Mouse (Mus musculus) B cell, adult 2 months (primary cell): ENCODE measurements around the gene Nrp2.
A peak's percentile ranks its signal among the peaks of the same experiment; 100 is the strongest.

Experiments used
- DNase-seq, 2 experiments: peaks; one replicate each; pipeline ENCODE4 v3.0.0; 2022

Nrp2 gene

DNA sequence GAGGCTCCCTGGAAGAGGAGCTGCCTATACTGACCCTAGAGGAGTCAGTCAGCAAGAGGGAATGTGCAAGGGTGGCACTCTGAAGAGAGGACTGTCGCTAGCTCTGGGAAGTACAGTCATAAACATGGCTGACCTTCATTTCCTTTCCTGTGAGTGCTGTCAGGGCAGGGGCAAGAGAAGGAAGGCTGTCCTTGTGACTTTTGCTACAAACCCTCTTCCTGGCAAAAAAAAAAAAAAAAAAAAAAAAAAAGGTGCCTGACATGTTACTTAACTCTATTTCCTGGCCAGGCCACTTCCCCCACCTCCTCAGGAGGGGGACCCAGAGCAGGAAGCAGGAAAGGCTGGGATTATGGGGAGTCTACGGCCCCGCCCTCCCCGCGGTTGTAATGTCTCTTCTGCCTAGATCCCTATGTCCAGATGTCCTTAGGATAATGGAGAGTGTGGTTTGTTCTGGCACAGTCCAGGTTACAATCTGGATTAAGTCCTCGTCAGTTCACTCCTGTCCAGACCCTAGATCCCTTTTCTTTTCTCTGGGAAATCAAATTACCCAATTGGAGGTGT is 21.5 kb downstream of the Nrp2 start:
- no peak for DNase-seq

DNA sequence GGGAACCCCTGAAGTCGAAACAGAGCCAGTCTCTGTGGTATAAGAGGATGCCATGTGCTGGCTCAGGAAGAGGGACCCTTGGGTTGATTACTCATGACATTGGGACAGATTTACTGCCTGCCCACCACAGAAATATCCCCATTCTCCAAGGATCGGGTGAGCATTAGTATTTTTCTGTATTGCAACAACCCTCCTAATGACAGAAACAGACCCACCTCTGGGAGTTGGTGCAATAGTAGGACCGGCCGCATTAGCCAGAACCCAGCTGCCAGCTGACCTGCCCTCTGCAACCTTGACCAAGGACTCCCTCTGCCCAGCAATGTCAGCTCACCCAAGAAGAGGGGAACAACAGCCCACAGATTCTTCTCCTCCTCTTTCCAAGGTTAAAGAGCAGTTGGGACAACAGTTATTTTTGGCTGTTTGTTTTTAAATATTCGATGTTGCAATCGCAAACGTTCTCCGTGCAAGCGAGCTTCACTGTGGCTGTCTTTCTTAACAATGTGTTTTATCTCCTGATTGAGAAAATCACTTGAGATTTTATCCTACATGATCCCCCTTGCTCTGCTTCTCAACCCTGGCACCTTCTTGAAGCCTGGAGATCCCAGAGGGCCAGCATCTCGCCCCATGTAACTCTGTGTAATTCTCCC is 22.1 kb downstream of the Nrp2 start:
- DNase-seq, result no peak

DNA sequence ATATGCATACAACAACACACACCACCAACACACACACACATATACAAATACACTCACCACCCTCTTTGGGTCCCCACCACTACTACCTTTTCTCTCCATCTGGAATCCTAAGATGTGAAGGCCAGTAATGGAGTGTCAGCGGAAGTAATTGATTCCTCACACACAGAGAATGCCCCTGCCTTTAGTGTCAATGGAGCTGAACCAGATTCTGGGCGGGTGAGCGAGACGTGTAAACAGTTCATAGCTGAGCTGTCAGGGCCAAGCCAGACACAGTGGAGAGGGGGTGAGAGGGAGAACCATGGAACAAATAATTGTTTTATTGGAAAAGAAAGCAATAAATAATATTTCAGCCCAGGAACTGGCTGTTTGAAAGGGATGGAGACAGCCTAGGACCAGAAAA is 24.1 kb downstream of the Nrp2 start:
- no peak for DNase-seq

- DNase-seq, result no peak
Observed at GRCm38 (mm10) chr1:62728421-62728820, 25.3 kb downstream of the Nrp2 start.

DNA sequence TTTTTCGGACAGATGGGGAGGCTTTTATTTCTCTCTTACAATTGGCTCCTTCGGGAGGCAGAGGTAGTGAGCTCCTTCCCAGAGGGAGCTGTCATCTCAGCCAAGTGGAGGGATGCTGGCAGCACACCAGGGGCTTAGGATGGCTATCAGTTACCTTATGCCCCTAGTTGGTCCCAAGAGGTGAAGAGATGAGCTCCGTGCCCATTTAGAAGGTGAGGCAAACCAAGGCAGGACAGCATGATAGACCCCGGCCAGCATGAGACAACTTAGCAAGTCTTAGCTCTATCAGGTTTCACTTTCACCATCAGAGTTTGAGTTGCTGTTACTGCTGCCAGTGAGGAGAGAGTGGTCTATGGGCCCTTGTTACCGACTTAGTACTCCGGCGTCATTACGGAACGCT is 25.8 kb downstream of the Nrp2 start:
- no peak for DNase-seq

DNA sequence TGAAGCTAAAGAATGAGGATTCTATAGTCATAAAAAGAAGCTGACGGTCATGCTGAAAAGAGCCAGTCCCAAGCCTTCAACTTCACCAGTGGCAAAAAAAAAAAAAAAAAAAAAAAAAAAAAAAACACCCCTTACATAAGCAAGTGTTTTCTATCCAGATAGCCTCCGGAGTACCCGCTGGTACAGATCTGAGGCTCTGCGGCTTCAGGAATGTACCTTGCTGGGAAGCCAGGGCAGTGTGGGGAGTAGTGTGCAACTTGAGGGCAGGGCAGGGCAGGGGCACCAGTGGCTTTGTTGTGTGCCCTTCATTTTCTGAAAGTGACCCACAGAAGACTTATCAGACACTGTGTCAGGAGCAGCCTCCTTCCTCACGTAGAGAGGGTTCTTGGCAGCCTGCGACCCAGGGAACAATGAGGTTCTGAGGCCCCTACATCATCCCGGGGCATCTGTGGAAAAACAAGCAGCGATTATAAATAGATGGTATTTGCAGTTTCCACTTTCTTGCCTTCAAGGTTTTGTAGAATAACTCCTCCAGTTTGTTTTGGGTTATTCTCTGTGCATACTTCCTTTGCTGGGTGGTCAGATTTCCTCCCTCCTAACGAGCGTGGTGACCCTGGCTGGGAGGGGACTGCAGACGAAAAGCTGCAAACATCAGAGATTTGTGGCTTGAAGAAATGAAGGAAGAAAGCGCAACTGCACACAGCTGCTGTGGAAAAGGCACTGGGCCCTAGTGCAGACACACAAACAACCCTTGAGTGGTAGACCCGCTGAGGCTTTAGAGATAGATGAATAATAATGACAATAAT is 26.5 kb downstream of the Nrp2 start:
- DNase-seq, result no peak

DNA sequence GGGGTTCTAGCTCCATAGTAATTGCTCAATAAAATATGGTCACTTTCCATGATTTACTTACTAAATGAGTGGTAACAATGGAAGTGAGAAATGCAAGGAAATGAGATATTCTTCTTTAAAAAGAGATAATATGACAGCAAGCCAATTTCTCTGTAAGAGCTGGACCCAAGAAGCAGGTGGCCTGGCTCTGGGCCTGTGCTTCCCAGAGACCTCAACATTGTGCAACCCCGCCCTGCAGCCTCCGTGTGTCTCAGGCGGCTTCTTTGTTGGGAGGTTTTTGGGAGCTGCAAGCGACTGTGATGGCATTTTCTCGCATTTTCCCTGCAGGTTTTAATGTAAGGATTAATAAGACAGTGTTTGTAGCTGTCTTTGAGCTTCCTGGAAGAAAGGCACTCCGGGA is 29.0 kb downstream of the Nrp2 start:
- DNase-seq, result no peak

- no peak for DNase-seq
Observed at GRCm38 (mm10) chr1:62734420-62734931, 31.4 kb downstream of the Nrp2 start.

GRCm38 (mm10) chr1:62734980-62735379 is 31.9 kb downstream of the Nrp2 start:
- DNase-seq, result no peak

DNA sequence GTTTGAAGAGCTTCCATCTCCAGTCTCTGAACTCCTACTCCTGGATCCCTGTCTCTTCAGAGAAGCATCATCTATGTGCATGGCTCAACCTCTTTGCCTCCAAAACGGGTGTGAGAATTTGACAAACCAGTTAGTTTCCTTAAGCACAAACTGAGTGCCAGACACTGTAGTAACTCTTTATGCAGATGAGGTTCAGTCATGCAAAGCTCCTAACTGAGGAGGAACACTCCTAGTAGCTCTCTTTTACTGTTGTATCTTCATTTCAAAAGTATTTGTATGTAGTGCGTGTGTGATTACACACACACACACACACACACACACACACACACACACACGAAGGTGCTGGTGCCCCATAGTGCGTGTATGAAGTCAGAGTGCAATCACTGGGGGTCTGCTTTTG is 32.8 kb downstream of the Nrp2 start:
- peak; percentile 40 to 53 for DNase-seq

DNA sequence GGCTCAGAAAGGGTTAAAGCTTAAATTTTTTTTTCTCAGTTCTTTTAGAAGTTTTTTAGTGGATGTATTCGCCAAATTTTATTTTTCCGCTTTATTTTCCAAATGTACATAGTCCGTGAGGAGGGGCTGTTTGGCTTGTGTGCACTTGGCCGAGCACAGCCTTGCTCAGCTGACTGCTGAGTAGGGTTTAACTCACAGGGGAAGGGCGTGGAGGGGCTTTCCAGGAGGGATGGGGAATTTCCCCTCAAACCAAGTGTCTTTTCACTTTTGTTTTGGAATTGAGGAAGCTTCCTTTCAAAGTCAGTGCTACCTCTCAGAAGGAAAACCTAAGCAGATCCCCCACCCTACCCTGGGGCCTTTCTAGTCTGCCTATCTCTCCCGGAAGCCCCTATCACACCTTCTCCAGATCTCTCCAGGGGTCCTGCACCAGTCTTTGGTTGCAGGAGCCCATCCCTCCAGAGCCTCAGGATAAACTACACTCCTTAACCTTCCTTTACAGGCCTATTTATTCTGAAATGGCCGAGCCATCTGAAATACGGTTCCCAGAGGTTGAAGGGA is 33.4 kb downstream of the Nrp2 start:
- peak; percentile 67 to 75 for DNase-seq

- DNase-seq, result no peak
Observed at GRCm38 (mm10) chr1:62738165-62738564, 35.1 kb downstream of the Nrp2 start.

DNA sequence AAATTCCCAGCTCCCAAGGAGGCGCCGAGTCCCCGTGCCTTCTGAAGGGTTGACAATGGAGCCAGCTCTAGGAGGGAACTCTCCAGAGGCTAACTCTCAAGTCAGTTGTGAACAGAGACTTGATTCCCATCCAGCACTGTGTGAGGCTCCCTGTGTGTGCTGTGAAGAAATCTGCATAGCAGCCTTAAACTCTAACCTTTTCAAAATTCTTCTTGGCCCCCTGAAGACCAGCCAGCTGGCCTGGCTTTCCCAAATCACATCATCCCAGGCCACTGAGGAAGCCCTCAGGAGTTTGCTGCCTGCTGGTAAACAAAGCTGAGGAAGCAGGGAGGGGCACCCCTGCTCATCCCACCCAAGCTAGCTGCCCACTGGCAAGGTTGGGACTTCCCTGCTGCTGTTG is 39.0 kb downstream of the Nrp2 start:
- DNase-seq, result no peak

DNA sequence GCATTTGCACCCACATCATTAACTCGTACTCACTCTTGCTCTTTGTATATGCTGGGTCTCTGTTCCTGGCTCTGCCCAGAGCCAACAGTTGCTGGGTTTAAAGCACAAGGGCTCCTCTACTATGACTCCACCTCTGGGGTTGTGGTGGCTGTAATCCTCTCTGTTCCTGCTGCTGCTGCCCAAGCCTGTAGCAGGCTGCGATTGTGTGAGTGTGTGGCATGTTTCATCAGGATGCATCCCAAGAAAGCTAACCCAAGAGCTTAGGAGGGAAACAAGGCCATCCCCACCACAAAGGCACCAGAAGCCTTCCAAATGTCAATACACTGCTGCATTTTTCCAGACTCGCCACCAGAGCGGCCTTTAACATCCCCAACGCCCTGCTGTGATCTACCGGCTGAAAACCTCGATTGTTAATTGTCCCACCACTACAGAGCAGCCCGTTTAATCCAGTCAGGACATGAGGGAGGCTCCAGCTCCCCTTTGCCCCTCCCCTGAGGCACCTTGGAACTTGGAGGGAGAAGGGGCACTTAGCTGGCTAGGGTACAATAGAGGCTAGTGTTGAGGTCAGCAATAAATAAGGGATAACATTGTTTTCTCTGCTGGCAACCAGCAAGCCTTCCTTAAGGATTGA is 40.1 kb downstream of the Nrp2 start:
- no peak for DNase-seq

- DNase-seq, result no peak
Observed at GRCm38 (mm10) chr1:62745889-62746288, 42.8 kb downstream of the Nrp2 start.

- no peak for DNase-seq
Observed at GRCm38 (mm10) chr1:62747421-62748111, 44.5 kb downstream of the Nrp2 start.

DNA sequence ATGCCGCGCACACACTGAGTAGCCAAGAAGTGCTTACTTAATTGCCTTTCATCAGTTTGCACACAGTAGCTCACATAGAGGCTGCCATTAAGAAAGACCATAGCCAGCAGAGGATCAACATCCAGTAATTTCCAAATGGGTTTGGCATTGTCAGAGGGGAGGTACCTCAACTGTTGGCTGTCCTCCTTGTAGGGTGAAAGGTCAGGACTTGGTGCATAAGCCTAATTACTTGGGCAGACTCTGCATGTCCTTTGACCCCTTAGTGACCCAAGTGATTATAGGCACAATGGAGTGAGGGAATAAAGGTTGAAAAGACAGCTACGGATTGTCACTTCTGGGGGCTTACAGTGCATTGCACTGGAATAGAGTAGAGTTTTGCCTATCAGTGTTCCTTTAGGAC is 45.3 kb downstream of the Nrp2 start:
- DNase-seq, result no peak

- DNase-seq, result no peak
Observed at GRCm38 (mm10) chr1:62749716-62750115, 46.6 kb downstream of the Nrp2 start.

GRCm38 (mm10) chr1:62750408-62751008 is 47.4 kb downstream of the Nrp2 start:
- DNase-seq, result no peak

DNA sequence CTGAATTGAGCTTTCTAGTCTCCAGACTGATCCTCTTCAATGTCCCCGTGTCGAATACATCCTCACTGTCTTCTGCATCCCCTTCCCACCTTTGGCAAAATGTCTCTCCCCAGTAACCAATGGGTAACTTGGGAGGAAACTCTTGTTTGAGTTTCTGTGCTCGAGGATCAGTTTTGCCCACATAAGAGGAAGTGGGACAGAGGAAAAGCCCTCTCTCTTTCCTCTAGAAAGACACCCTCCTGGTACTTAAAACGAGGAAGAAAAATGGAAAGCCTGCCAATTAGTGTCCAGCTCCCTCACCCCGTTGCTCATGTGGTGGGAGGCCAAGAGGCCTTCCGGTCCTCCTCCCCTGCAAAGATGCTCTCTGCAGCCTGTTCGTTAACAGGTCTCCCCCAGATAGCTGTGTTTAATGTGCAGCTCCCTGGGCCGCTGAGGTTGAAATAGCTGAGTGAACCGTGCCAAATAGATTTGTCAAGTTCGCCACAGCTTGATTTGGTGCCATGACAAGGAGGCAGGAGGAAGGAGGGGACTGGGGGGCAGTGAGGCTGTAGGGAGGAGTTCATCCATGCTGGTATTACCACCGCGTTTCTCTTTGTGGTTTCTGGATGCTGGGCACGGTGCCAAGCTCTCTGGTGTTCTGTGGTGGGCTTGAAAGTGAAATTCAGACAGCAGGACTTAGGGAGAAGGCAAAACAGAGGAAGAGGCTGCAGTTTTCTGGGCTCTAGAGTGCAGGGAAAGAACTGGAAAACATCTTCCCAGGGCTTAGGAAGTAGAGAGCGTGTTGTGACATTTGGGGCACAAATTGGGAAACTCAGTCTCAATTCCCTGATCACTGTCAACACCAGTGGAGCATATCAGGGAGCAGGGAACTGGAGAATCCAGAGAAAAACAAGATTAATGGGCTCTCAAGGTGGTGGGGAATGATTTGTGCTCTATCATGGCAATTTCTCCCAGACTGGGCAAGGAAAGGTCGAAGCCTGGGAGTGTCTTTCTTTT is 48.2 kb downstream of the Nrp2 start:
- no peak for DNase-seq

- no peak for DNase-seq
Observed at GRCm38 (mm10) chr1:62752055-62752454, 49.0 kb downstream of the Nrp2 start.
